Comparison of ENCODE assay signal across 8 mouse cellular contexts in the genomic region with DNA sequence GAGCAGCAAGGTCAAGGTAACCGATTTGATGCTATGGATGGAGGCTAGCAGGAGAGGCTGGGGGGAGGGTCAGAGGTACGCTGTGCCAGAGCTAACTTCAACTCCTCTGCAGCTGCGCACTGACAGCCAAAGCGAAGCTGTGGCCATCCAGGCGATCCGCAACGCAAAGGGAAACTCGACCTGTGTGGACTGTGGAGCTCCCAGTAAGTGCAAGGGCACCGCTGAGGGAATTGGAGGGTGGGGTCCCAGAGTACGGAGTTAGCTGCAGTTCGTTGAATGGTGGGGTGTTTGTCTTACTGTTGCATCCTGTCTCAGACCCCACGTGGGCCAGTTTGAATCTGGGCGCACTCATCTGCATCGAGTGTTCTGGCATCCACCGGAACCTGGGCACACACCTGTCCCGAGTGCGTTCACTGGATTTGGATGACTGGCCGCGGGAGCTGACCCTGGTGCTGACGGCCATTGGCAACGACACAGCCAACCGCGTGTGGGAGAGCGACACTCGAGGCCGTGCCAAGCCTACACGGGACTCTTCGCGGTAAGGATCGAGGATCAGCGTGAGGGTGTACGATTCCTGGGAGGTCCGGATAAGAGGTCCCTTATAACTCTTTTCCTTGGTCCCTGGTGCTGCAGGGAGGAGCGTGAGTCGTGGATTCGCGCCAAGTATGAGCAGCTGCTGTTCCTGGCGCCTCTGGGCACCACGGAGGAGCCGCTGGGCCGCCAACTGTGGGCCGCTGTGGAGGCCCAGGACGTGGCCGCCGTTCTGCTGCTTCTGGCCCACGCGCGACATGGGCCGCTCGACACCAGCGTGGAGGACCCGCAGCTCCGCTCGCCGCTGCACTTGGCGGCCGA. TPM values are rescaled to one million over a fixed set of nuclear protein-coding genes. Genes with fewer than 3 reads are reported as not detected.
DNase-seq lines count a peak whose midpoint lies in the region; ATAC-seq and TF ChIP-seq lines count a peak whose summit lies in the region.

No protein-coding gene starts in this region.

- no peak for ATAC-seq in embryonic facial prominence, embryonic 15.5 days (ENCODE audit: insufficient number of reproducible peaks, low FRiP score, low TSS enrichment, low read depth)
- ATAC-seq in hindbrain, embryonic 15.5 days (ENCODE audit: low FRiP score, low read depth), result no peak
- no peak for ATAC-seq in liver, embryonic 11.5 days (replicated peaks; ENCODE audit: low FRiP score)
- ATAC-seq in neural tube, embryonic 12.5 days (ENCODE audit: low FRiP score, low read depth), result no peak
- ATAC-seq in monocyte, adult 5-6 weeks (replicated peaks; ENCODE audit: insufficient number of reproducible peaks, low FRiP score, low TSS enrichment, poor library complexity, severe bottlenecking), result no peak

- H3K9me3 ChIP-seq in E14TG2a.4 (ENCODE audit: low read length), result no peaks in the 10 kb centered on the region
- H3K9me3 ChIP-seq in embryonic facial prominence, embryonic 15.5 days (replicated peaks), result no peaks in the 10 kb centered on the region
- H3K9me3 ChIP-seq in hindbrain, embryonic 15.5 days, result no peaks in the 10 kb centered on the region
- H3K9me3 ChIP-seq in liver, embryonic 11.5 days (ENCODE audit: control insufficient read depth, low read length), result no peaks in the 10 kb centered on the region
- H3K9me3 ChIP-seq in neural tube, embryonic 12.5 days, result no peaks in the 10 kb centered on the region

- peak; percentile 29 for DNase-seq in cerebellum, adult 8-10 months
- DNase-seq in cerebellum, adult 18-20 months, result no peak
- peak; percentile 52 for DNase-seq in liver, embryonic 11.5 days (ENCODE audit: low spot score)

- H3K9ac ChIP-seq in embryonic facial prominence, embryonic 15.5 days, result no peak overlapping the region; the same call in 1 of the 2 replicates
- no peak overlapping the region for H3K9ac ChIP-seq in hindbrain, embryonic 15.5 days
- H3K9ac ChIP-seq in liver, embryonic 11.5 days (ENCODE audit: low read depth, low read length), result no peak overlapping the region
- H3K9ac ChIP-seq in neural tube, embryonic 12.5 days, result 0 out of 2 replicates have a peak overlapping the region, but pooled peaks have one; percentile 26

- peaks cover 12% of the 10 kb centered on the region for H3K36me3 ChIP-seq in E14TG2a.4 (ENCODE audit: insufficient read depth, low read length)
- H3K36me3 ChIP-seq in embryonic facial prominence, embryonic 15.5 days, result peaks cover 8% of the 10 kb centered on the region; the same call in 1 of the 2 replicates
- peaks cover 24% of the 10 kb centered on the region for H3K36me3 ChIP-seq in hindbrain, embryonic 15.5 days
- peaks cover 2% of the 10 kb centered on the region; the same call in 1 of the 2 replicates for H3K36me3 ChIP-seq in liver, embryonic 11.5 days (ENCODE audit: control insufficient read depth, insufficient read depth, low read length)
- H3K36me3 ChIP-seq in neural tube, embryonic 12.5 days, result peaks cover 11% of the 10 kb centered on the region

- H3K27me3 ChIP-seq in E14TG2a.4 (ENCODE audit: insufficient read depth, low read length), result peaks cover 78% of the 10 kb centered on the region
- peaks cover 64% of the 10 kb centered on the region for H3K27me3 ChIP-seq in embryonic facial prominence, embryonic 15.5 days
- H3K27me3 ChIP-seq in hindbrain, embryonic 15.5 days, result peaks cover 51% of the 10 kb centered on the region
- H3K27me3 ChIP-seq in liver, embryonic 11.5 days (replicated peaks; ENCODE audit: control insufficient read depth, insufficient read depth, low read length), result peaks cover 37% of the 10 kb centered on the region
- peaks cover 68% of the 10 kb centered on the region for H3K27me3 ChIP-seq in neural tube, embryonic 12.5 days (replicated peaks)

- WGBS in embryonic facial prominence, embryonic 15.5 days, result 6% methylated on average over 57 of the region's 57 CpGs
- 16% methylated on average over 57 of the region's 57 CpGs for WGBS in hindbrain, embryonic 15.5 days
- 22% methylated on average over 57 of the region's 57 CpGs for WGBS in liver, embryonic 11.5 days
- 8% methylated on average over 57 of the region's 57 CpGs for WGBS in neural tube, embryonic 12.5 days

- no peak for TF ChIP-seq CTCF in E14TG2a.4 (conservative IDR thresholded peaks at IDR 0.05; ENCODE audit: low read length)

- peak overlapping the region; percentile 72 for H3K4me3 ChIP-seq in E14TG2a.4 (replicated peaks; ENCODE audit: low read length)
- peak overlapping the region; percentile 36 for H3K4me3 ChIP-seq in embryonic facial prominence, embryonic 15.5 days (replicated peaks)
- H3K4me3 ChIP-seq in hindbrain, embryonic 15.5 days, result peak overlapping the region; percentile 18
- peak overlapping the region; percentile 14; the same call in 1 of the 2 replicates for H3K4me3 ChIP-seq in liver, embryonic 11.5 days (ENCODE audit: low read depth, low read length)
- peak overlapping the region; percentile 13 for H3K4me3 ChIP-seq in neural tube, embryonic 12.5 days

- H3K4me1 ChIP-seq in E14TG2a.4 (replicated peaks; ENCODE audit: low read depth, low read length), result peaks cover 36% of the 10 kb centered on the region
- peaks cover 28% of the 10 kb centered on the region for H3K4me1 ChIP-seq in embryonic facial prominence, embryonic 15.5 days
- peaks cover 32% of the 10 kb centered on the region for H3K4me1 ChIP-seq in hindbrain, embryonic 15.5 days (replicated peaks)
- peaks cover 14% of the 10 kb centered on the region for H3K4me1 ChIP-seq in liver, embryonic 11.5 days (replicated peaks; ENCODE audit: control insufficient read depth, insufficient read depth, low read length)
- H3K4me1 ChIP-seq in neural tube, embryonic 12.5 days, result peaks cover 17% of the 10 kb centered on the region

- H3K4me2 ChIP-seq in embryonic facial prominence, embryonic 15.5 days (replicated peaks), result peak overlapping the region; percentile 62
- peak overlapping the region; percentile 44 for H3K4me2 ChIP-seq in hindbrain, embryonic 15.5 days
- H3K4me2 ChIP-seq in liver, embryonic 11.5 days, result peak overlapping the region; percentile 50
- peak overlapping the region; percentile 50 for H3K4me2 ChIP-seq in neural tube, embryonic 12.5 days (replicated peaks)

- no peak overlapping the region for H3K27ac ChIP-seq in embryonic facial prominence, embryonic 15.5 days (replicated peaks)
- H3K27ac ChIP-seq in hindbrain, embryonic 15.5 days (replicated peaks), result no peak overlapping the region
- H3K27ac ChIP-seq in liver, embryonic 11.5 days (ENCODE audit: low read depth, low read length), result no peak overlapping the region
- no peak overlapping the region for H3K27ac ChIP-seq in neural tube, embryonic 12.5 days

RNA-seq across cellular contexts. Expression of a gene that starts 15.7 kb away (rescaled TPM):
- 0.45 and 0.49 TPM in 2 replicates for polyA plus RNA-seq in embryonic facial prominence, embryonic 15.5 days (2015; fragmentation: Nextera tagmentation; extraction: Ambion mirVana)
- polyA plus RNA-seq in hindbrain, embryonic 15.5 days (2015; fragmentation: Nextera tagmentation; extraction: Ambion mirVana), result 4.0 and 4.9 TPM in 2 replicates
- polyA plus RNA-seq in liver, embryonic 11.5 days (2014; fragmentation: Nextera tagmentation; extraction: Ambion mirVana), result 2.2 and 2.3 TPM in 2 replicates
- 1.1 and 1.3 TPM in 2 replicates for polyA plus RNA-seq in neural tube, embryonic 12.5 days (2016; fragmentation: Nextera tagmentation; extraction: Ambion mirVana)
- 31.1 to 112 TPM (median 48.9 TPM) in 3 replicates for total RNA-seq in monocyte, adult 5-6 weeks (2017)

RNA-seq across cellular contexts. Expression of a gene that starts 20.7 kb away (rescaled TPM):
- polyA plus RNA-seq in embryonic facial prominence, embryonic 15.5 days (2015; fragmentation: Nextera tagmentation; extraction: Ambion mirVana), result 175 and 177 TPM in 2 replicates
- polyA plus RNA-seq in hindbrain, embryonic 15.5 days (2015; fragmentation: Nextera tagmentation; extraction: Ambion mirVana), result 120 and 123 TPM in 2 replicates
- polyA plus RNA-seq in liver, embryonic 11.5 days (2014; fragmentation: Nextera tagmentation; extraction: Ambion mirVana), result 112 and 121 TPM in 2 replicates
- 137 and 147 TPM in 2 replicates for polyA plus RNA-seq in neural tube, embryonic 12.5 days (2016; fragmentation: Nextera tagmentation; extraction: Ambion mirVana)
- 38.1 to 49.9 TPM (median 47.0 TPM) in 3 replicates for total RNA-seq in monocyte, adult 5-6 weeks (2017)

RNA-seq across cellular contexts. Expression of a gene that starts 27.5 kb away (rescaled TPM):
- polyA plus RNA-seq in embryonic facial prominence, embryonic 15.5 days (2015; fragmentation: Nextera tagmentation; extraction: Ambion mirVana), result 1,372 and 1,398 TPM in 2 replicates
- polyA plus RNA-seq in hindbrain, embryonic 15.5 days (2015; fragmentation: Nextera tagmentation; extraction: Ambion mirVana), result 743 and 831 TPM in 2 replicates
- polyA plus RNA-seq in liver, embryonic 11.5 days (2014; fragmentation: Nextera tagmentation; extraction: Ambion mirVana), result 1,533 and 1,539 TPM in 2 replicates
- polyA plus RNA-seq in neural tube, embryonic 12.5 days (2016; fragmentation: Nextera tagmentation; extraction: Ambion mirVana), result 1,857 and 1,896 TPM in 2 replicates
- 23.3 to 49.4 TPM (median 23.9 TPM) in 3 replicates for total RNA-seq in monocyte, adult 5-6 weeks (2017)

RNA-seq across cellular contexts. Expression of a gene that starts 30.1 kb away (rescaled TPM):
- 101 TPM in 2 replicates for polyA plus RNA-seq in embryonic facial prominence, embryonic 15.5 days (2015; fragmentation: Nextera tagmentation; extraction: Ambion mirVana)
- polyA plus RNA-seq in hindbrain, embryonic 15.5 days (2015; fragmentation: Nextera tagmentation; extraction: Ambion mirVana), result 125 and 130 TPM in 2 replicates
- polyA plus RNA-seq in liver, embryonic 11.5 days (2014; fragmentation: Nextera tagmentation; extraction: Ambion mirVana), result 51.2 and 54.7 TPM in 2 replicates
- polyA plus RNA-seq in neural tube, embryonic 12.5 days (2016; fragmentation: Nextera tagmentation; extraction: Ambion mirVana), result 118 and 123 TPM in 2 replicates
- 253 to 285 TPM (median 262 TPM) in 3 replicates for total RNA-seq in monocyte, adult 5-6 weeks (2017)

RNA-seq across cellular contexts. Expression of a gene that starts 30.8 kb away (rescaled TPM):
- polyA plus RNA-seq in embryonic facial prominence, embryonic 15.5 days (2015; fragmentation: Nextera tagmentation; extraction: Ambion mirVana), result 1.8 and 2.4 TPM in 2 replicates
- polyA plus RNA-seq in hindbrain, embryonic 15.5 days (2015; fragmentation: Nextera tagmentation; extraction: Ambion mirVana), result 7.3 and 8.4 TPM in 2 replicates
- 0.38 TPM in 2 replicates for polyA plus RNA-seq in liver, embryonic 11.5 days (2014; fragmentation: Nextera tagmentation; extraction: Ambion mirVana)
- polyA plus RNA-seq in neural tube, embryonic 12.5 days (2016; fragmentation: Nextera tagmentation; extraction: Ambion mirVana), result 6.1 TPM in 2 replicates
- total RNA-seq in monocyte, adult 5-6 weeks (2017), result 1.6 TPM in 1 of 3 replicates, not detected in the others

Comparison
In these comparisons a context has a peak if more than half of its experiments do, and no peak if none do; other contexts are left out.
1. DNase-seq: peak in cerebellum, adult 8-10 months (single experiment) and liver, embryonic 11.5 days (single experiment); none in cerebellum, adult 18-20 months (0 of 2).
2. H3K4me3 ChIP-seq: peak in every context shown above with its lines; median percentile 72 in E14TG2a.4; 36 in embryonic facial prominence, embryonic 15.5 days; 18 in hindbrain, embryonic 15.5 days; 14 in liver, embryonic 11.5 days; 13 in neural tube, embryonic 12.5 days.
3. Peak in every context shown above with its lines, with median percentiles within 50 percentile points of each other: H3K4me2 ChIP-seq.